Mouse (Mus musculus) small intestine, adult 10 weeks (tissue): ENCODE measurements around the gene Esp31. TPM values are rescaled to one million over a fixed set of nuclear protein-coding genes. Genes with fewer than 3 reads are reported as not detected.

Source experiments
- polyA plus RNA-seq: library from polyadenylated mRNA; stranded (reverse); fragments of 350-450 nt; fragmentation: Illumina TruSeq; extraction: RNeasy Lipid Tissue Mini Kit (QIAGEN cat#74804); gene quantifications from one replicate; pipeline ENCODE4 v1.2.3, GENCODE M21; 2014; ENCODE audit warnings: low replicate concordance

The Esp31 gene
- polyA plus RNA-seq, result not detected

GRCm38 (mm10) chr17:38639147-38639546, at the start of gene Esp31:
Gene Esp31 (plus strand): TSS chr17:38639447.

Other genes with a start within 250 kb of the Esp31 start
- not detected for gene Esp36, start 219.3 kb upstream of the Esp31 start, polyA plus RNA-seq
- not detected for gene Esp34, start 85.3 kb upstream of the Esp31 start, polyA plus RNA-seq